Mouse (Mus musculus) erythroblast, embryonic 14.5 days (primary cell): ENCODE measurements at regions not wholly inside any gene's neighbourhood (a gene's known extent, or its start where the extent isn't known, plus 50 kb on each side); places are given as distances from the start of the nearest gene placed in this dataset.

Source experiments
- H3K27me3 ChIP-seq: 2 replicates; pipeline ENCODE4 v1.6.1; 2012; ENCODE audit warnings: inconsistent platforms; ENCODE audit not compliant: control insufficient read depth
- H3K36me3 ChIP-seq: 2 replicates; pipeline ENCODE4 v1.6.1; 2012; ENCODE audit warnings: mild to moderate bottlenecking, inconsistent platforms; ENCODE audit not compliant: control insufficient read depth
- H3K4me1 ChIP-seq: 2 replicates; pipeline ENCODE4 v1.6.1; 2012; ENCODE audit warnings: inconsistent platforms; ENCODE audit not compliant: control insufficient read depth
- H3K4me3 ChIP-seq: replicated peaks from 2 replicates; pipeline ENCODE3; 2012; ENCODE audit warnings: moderate library complexity, mild to moderate bottlenecking, inconsistent platforms
- H3K9me3 ChIP-seq: 2 replicates; pipeline ENCODE4 v1.6.1; 2012; ENCODE audit warnings: low read length, inconsistent platforms, mixed read lengths; ENCODE audit not compliant: control insufficient read depth
- GATA1 ChIP-seq: IDR thresholded peaks from 2 replicates; pipeline ENCODE4 v1.6.1; 2012; ENCODE audit warnings: low read length, inconsistent platforms, mixed read lengths
- TAL1 ChIP-seq: IDR thresholded peaks from 3 replicates; pipeline ENCODE4 v1.6.1; 2012; ENCODE audit warnings: low read length, inconsistent platforms, mixed read lengths

GRCm38 (mm10) chr4:127558572-127558971 is 200.6 kb upstream of the Gjb5 start:
- Histone ChIP-seq H3K4me1 (no peaks in the 10 kb centered on the region), H3K9me3 (peaks cover 57% of the 10 kb centered on the region), H3K36me3 (no peaks in the 10 kb centered on the region), H3K27me3 (no peaks in the 10 kb centered on the region), H3K4me3 (no peak overlapping the region)
- TF ChIP-seq TAL1 (no peak), GATA1 (no peak)

DNA sequence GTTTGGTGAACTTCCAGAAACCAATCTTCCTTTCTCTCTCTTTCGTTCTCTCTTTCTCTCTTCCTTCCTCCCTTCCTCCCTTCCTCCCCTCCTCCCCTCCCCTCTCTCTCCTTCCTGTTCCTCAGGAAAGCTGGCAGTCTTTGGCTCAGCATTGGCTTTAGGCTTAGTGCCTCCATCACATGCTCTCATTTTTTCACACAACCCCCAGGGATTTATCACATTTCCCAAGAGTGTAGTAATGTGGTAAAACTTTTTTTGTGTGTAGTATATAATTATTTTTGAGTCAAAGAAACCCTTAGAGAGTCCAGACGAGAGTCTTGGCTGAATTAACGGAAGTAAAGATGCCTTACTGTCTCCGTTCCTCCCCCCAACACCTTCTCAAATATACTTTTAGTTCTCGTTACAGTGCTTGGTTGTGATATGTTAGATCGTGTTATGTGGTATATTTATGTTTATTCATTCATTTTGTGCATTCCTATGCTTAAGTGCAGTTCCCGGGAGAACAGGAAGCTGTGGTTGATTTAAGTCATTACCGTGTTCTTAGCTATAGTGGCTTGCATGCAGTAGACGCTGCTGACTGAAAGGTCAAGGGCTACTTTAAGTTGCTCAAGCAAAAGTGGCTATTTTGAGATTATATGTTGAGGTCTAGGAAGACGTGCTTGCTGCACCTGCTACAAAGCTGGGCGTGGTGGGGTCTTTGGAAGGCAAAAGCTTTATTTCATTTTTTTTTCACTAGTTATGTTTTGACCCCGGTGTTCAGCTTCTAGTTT is 194.7 kb upstream of the Gjb5 start:
- no peak for TF ChIP-seq TAL1
- no peak for TF ChIP-seq GATA1
- H3K4me1 ChIP-seq: no peaks in the 10 kb centered on the region
- H3K4me3 ChIP-seq: no peak overlapping the region
- H3K36me3 ChIP-seq: no peaks in the 10 kb centered on the region
- no peaks in the 10 kb centered on the region for H3K27me3 ChIP-seq
- peaks cover 39% of the 10 kb centered on the region for H3K9me3 ChIP-seq

DNA sequence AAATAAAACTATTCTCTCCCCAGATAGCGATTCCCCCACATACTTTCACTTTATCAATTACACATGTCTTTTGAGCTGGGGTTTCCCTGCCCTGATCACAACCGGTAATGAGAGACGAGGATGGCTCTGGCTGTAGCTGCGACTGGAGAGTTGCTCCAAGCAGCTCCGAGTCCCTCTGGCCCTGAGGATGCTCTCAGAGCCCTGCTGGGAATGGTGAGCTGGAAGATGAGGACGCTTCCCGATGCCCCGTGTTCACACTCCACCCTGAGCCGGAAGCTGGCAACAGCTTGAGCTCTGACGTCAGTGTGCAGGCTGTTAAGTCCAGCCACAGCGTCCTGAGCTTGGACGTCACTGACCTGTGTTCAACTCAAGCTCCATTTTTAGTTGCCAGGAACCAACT is 191.6 kb upstream of the Gjb5 start:
- TF ChIP-seq TAL1 (no peak), GATA1 (no peak)
- no peaks in the 10 kb centered on the region for H3K27me3 ChIP-seq
- no peaks in the 10 kb centered on the region for H3K4me1 ChIP-seq
- H3K36me3 ChIP-seq: no peaks in the 10 kb centered on the region
- H3K4me3 ChIP-seq: no peak overlapping the region
- peaks cover 31% of the 10 kb centered on the region for H3K9me3 ChIP-seq

DNA sequence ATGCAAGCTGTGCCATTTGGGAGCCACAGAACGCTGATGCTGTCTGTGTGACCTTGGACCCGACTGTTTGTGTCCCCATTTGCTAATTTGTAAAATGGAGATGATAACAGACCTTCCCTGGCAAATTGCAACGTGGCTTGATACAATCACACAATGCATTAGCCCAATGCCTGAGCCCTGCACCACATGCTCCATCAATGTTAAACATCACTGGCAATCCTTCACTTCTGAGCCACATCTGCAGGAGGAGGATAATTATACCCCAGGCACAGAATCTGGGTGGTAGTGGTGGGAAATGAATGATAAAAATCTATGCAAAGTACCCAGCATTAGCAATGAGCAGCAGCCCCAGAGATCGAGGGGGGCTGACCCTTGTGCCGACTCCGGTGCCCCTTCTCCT is 191.0 kb upstream of the Gjb5 start:
- TF ChIP-seq GATA1 (no peak), TAL1 (no peak)
- H3K27me3 ChIP-seq: no peaks in the 10 kb centered on the region
- no peak overlapping the region for H3K4me3 ChIP-seq
- H3K4me1 ChIP-seq: no peaks in the 10 kb centered on the region
- H3K9me3 ChIP-seq: peaks cover 29% of the 10 kb centered on the region
- H3K36me3 ChIP-seq: no peaks in the 10 kb centered on the region

DNA sequence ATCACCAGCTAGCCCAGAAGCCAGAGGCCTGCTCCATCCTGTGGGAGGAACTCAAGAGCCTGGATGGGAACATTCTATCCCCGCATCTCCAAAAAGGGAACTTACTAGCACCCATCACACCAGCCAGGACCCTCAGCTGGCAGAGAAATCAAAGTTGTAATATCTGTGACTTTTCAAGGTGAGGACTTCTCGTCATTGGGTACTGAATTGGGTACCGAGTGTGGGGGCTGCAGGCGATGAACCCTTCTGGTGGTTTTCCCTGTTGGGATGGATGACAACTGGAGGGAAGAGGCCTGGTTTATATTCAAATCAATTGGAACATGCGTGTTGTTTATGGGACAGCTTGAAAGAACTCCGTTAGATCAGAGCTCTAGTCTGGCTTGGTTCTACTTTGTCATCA is 187.1 kb upstream of the Gjb5 start:
- Histone ChIP-seq H3K9me3 (peaks cover 44% of the 10 kb centered on the region), H3K27me3 (no peaks in the 10 kb centered on the region)

GRCm38 (mm10) chr4:127543276-127543675 is 185.3 kb upstream of the Gjb5 start:
- Histone ChIP-seq H3K4me3 (no peak overlapping the region), H3K9me3 (peaks cover 42% of the 10 kb centered on the region)
- TF ChIP-seq TAL1 (no peak), GATA1 (no peak)

More for the DNA sequence above, 187.1 kb upstream of the Gjb5 start:
- H3K4me3 ChIP-seq: no peak overlapping the region
- no peaks in the 10 kb centered on the region for H3K4me1 ChIP-seq
- no peak for TF ChIP-seq TAL1
- TF ChIP-seq GATA1: no peak
- H3K36me3 ChIP-seq: no peaks in the 10 kb centered on the region

DNA sequence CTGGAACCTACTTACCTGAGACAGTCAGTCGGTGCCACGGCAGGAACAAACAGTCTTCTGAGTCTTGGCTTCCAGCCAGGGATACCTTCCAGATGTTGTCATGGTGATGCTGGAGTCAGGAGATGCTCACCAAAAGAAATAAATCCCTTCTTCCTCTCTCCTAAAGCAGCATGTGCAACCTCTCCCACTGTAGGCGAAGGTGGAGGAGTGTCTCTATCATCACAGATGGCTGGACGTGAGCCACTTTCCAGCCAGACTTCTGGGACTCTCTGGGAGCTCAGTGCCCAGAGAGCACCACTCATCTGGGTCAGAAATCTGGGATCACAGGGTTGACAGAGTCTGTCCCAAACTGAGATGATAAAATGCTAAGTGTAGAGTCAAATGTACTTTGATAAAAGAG is 184.8 kb upstream of the Gjb5 start:
- Histone ChIP-seq H3K9me3 (peaks cover 42% of the 10 kb centered on the region), H3K4me1 (no peaks in the 10 kb centered on the region), H3K36me3 (no peaks in the 10 kb centered on the region), H3K27me3 (no peaks in the 10 kb centered on the region), H3K4me3 (no peak overlapping the region)
- TF ChIP-seq GATA1: no peak

More at GRCm38 (mm10) chr4:127543276-127543675, 185.3 kb upstream of the Gjb5 start:
- Histone ChIP-seq H3K27me3 (no peaks in the 10 kb centered on the region), H3K36me3 (no peaks in the 10 kb centered on the region), H3K4me1 (no peaks in the 10 kb centered on the region)

- Histone ChIP-seq H3K9me3 (peaks cover 58% of the 10 kb centered on the region), H3K36me3 (no peaks in the 10 kb centered on the region), H3K4me1 (no peaks in the 10 kb centered on the region), H3K4me3 (no peak overlapping the region), H3K27me3 (no peaks in the 10 kb centered on the region)
- TF ChIP-seq GATA1: no peak
- TF ChIP-seq TAL1: no peak
Measured at GRCm38 (mm10) chr4:127536952-127537351, 179.0 kb upstream of the Gjb5 start.

GRCm38 (mm10) chr4:127535630-127536029 is 177.6 kb upstream of the Gjb5 start:
- peaks cover 58% of the 10 kb centered on the region for H3K9me3 ChIP-seq
- no peaks in the 10 kb centered on the region for H3K4me1 ChIP-seq
- no peaks in the 10 kb centered on the region for H3K27me3 ChIP-seq
- H3K4me3 ChIP-seq: no peak overlapping the region
- TF ChIP-seq GATA1: no peak
- TF ChIP-seq TAL1: no peak
- no peaks in the 10 kb centered on the region for H3K36me3 ChIP-seq

DNA sequence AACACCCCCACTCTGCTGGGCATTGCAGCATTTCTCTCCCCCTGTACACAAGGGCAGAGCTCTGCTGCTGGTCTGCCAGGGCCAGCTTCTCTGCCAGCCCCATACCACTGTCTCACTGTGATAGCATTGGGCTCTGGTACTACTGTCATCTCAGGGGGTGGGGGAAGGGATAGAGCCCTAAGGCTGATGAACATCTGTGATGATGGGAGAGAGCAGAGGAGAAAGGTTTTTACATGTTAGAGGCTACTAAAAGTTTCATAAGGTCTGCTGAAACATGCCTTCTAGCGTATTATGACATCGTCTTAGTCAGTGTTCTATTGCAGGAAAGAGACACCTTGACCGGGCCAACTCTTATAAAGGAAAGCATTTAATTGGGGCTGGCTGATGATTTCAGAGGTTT is 176.4 kb upstream of the Gjb5 start:
- Histone ChIP-seq H3K9me3 (peaks cover 57% of the 10 kb centered on the region), H3K4me1 (no peaks in the 10 kb centered on the region), H3K36me3 (no peaks in the 10 kb centered on the region), H3K4me3 (no peak overlapping the region), H3K27me3 (no peaks in the 10 kb centered on the region)
- no peak for TF ChIP-seq TAL1
- TF ChIP-seq GATA1: no peak
